Mouse (Mus musculus) embryonic facial prominence, embryonic 14.5 days (tissue): ENCODE measurements around the gene Sox5. TPM values are rescaled to one million over a fixed set of nuclear protein-coding genes. Genes with fewer than 3 reads are reported as not detected.

Source experiments
- ATAC-seq: fragments of 200-750 bp; cut with Nextera tagmentation; 2 replicates; pipeline ENCODE4 v1.8.0; 2017; ENCODE audit warnings: low read depth, moderate number of reproducible peaks, moderate TSS enrichment
- DNase-seq: peaks from one replicate; pipeline ENCODE4 v3.0.0-alpha.2; 2015; ENCODE audit warnings: low spot score
- H3K27ac ChIP-seq: fragments of 300-500 bp; sonication (generic); replicated peaks from 2 replicates; pipeline ENCODE4 v1.5.1; 2014; ENCODE audit warnings: low read depth, mild to moderate bottlenecking, low read length, moderate library complexity
- H3K27me3 ChIP-seq: fragments of 300-500 bp; sonication (generic); replicated peaks from 2 replicates; pipeline ENCODE4 v1.6.1; 2014; ENCODE audit warnings: low read length; ENCODE audit not compliant: control insufficient read depth, insufficient read depth
- H3K36me3 ChIP-seq: fragments of 300-500 bp; sonication (generic); 2 replicates; pipeline ENCODE4 v1.6.1; 2014; ENCODE audit warnings: low read length, mixed read lengths; ENCODE audit not compliant: control insufficient read depth, insufficient read depth
- H3K4me1 ChIP-seq: fragments of 300-500 bp; sonication (generic); 2 replicates; pipeline ENCODE4 v1.6.1; 2014; ENCODE audit warnings: antibody characterized with exemption, low read length; ENCODE audit not compliant: control insufficient read depth, insufficient read depth
- H3K4me2 ChIP-seq: fragments of 300-500 bp; sonication (generic); 2 replicates; pipeline ENCODE4 v1.6.1; 2014; ENCODE audit warnings: low read depth, mild to moderate bottlenecking, low read length, moderate library complexity, mixed read lengths
- H3K4me3 ChIP-seq: fragments of 300-500 bp; sonication (generic); 2 replicates; pipeline ENCODE4 v1.5.1; 2014; ENCODE audit warnings: low read depth, mild to moderate bottlenecking, low read length
- H3K9ac ChIP-seq: fragments of 300-500 bp; sonication (generic); 2 replicates; pipeline ENCODE4 v1.6.1; 2014; ENCODE audit warnings: low read depth, mild to moderate bottlenecking, low read length, moderate library complexity, mixed read lengths
- H3K9me3 ChIP-seq: fragments of 300-500 bp; sonication (generic); 2 replicates; pipeline ENCODE4 v1.6.1; 2016; ENCODE audit warnings: low read length; ENCODE audit not compliant: control insufficient read depth
- WGBS: fragments of 180-500 bp; shearing (Covaris S2); extraction: QIAGEN DNeasy Blood & Tissue Kit; methylation state at CpG from one replicate; pipeline ENCODE4 v1.1.7; 2014; 5-methylcytosine and 5-hydroxymethylcytosine counted together
- polyA plus RNA-seq: library from polyadenylated mRNA; unstranded; fragments of >200 nt; fragmentation: Nextera tagmentation; extraction: Ambion mirVana; gene quantifications from 2 replicates; pipeline ENCODE4 v1.2.1, GENCODE M21; 2014

Sox5 gene
- polyA plus RNA-seq, 1 experiment from 2014 or later: 10.8 TPM

- peak; percentile 73 for DNase-seq
- no peak overlapping the region for H3K9ac ChIP-seq
- no peaks in the 10 kb centered on the region for H3K36me3 ChIP-seq
- no peaks in the 10 kb centered on the region for H3K27me3 ChIP-seq
- no peaks in the 10 kb centered on the region for H3K9me3 ChIP-seq
- H3K4me1 ChIP-seq: peaks cover 6% of the 10 kb centered on the region; the same call in 1 of the 2 replicates
- peak; percentile 92 for ATAC-seq
- WGBS: 31% methylated on average over 5 of the region's 5 CpGs
- no peak overlapping the region for H3K27ac ChIP-seq
- no peak overlapping the region for H3K4me3 ChIP-seq
- H3K4me2 ChIP-seq: no peak overlapping the region
These were observed 300.9 kb downstream of the Sox5 start for GRCm38 (mm10) chr6:144480648-144481528.

- H3K9me3 ChIP-seq: no peaks in the 10 kb centered on the region
- 34% methylated on average over 4 of the region's 4 CpGs for WGBS
- DNase-seq (no peak), ATAC-seq (no peak)
- no peak overlapping the region for H3K27ac ChIP-seq
- no peaks in the 10 kb centered on the region for H3K36me3 ChIP-seq
- H3K27me3 ChIP-seq: no peaks in the 10 kb centered on the region
- no peak overlapping the region for H3K9ac ChIP-seq
- no peak overlapping the region for H3K4me2 ChIP-seq
- peaks cover 6% of the 10 kb centered on the region; the same call in 1 of the 2 replicates for H3K4me1 ChIP-seq
- no peak overlapping the region for H3K4me3 ChIP-seq
These were observed 301.9 kb downstream of the Sox5 start for GRCm38 (mm10) chr6:144479861-144480260.

DNA sequence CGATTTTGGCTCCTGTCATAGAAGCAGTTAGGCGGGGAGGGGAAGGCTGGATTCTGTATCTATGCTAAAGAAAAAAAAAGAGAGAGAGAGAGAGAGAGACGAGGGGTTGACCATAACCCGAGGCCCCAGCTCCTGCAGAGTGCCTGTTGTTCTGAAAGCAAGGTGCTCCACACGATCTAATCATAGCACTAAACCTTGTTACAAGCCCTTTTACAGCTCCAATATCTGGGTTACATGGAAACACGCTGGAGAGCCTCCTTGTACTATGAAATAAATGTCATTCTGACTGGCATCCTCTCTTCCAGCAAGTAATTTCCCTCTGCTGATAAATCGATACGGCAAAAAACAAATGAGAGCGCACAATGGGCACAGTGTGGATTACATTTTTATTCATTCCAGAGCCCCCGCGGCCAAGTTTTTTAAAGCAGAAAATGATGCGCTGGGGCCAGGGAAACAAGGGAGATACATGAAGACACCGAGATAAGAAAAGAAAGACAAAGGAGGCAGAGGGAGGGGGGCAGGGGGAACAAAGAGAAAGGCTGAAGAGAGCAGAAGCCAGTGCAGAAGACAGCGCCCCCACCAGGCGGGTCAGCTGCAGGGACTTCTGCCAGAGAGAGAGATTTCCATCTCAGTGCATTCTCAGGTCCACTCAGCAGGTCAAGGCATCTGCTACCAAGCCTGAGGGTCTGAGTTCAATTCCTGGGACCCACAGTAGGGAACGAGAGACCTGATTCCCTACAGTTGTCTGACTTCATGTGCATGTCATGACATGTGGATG is 304.3 kb downstream of the Sox5 start:
- H3K4me2 ChIP-seq: no peak overlapping the region
- no peaks in the 10 kb centered on the region for H3K9me3 ChIP-seq
- H3K9ac ChIP-seq: no peak overlapping the region
- 61% methylated on average over 16 of the region's 16 CpGs for WGBS
- H3K27me3 ChIP-seq: no peaks in the 10 kb centered on the region
- H3K4me1 ChIP-seq: peaks cover 6% of the 10 kb centered on the region; the same call in 1 of the 2 replicates
- no peak overlapping the region for H3K4me3 ChIP-seq
- DNase-seq (no peak), ATAC-seq (no peak)
- no peaks in the 10 kb centered on the region for H3K36me3 ChIP-seq
- no peak overlapping the region for H3K27ac ChIP-seq

DNA sequence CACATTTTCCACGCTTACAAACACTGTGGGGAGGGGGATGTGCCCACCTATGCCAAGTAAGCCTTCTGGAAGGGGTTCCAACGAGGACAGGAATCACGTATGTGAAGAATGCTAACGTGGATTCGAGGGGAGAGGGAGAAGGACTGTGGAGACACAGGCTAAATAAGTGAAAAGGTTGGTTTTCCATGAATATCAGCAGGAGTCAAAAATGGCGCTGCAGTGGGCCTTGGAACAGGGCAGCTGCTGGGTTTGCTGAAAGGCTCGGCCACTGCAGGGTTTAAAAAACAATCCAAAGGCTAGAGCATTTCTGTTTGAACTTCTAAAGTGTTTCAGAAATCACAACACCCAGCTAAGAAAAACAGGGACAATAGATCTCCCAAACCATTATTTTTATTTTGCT is 308.3 kb downstream of the Sox5 start:
- no peak overlapping the region for H3K27ac ChIP-seq
- no peaks in the 10 kb centered on the region for H3K27me3 ChIP-seq
- no peaks in the 10 kb centered on the region for H3K9me3 ChIP-seq
- DNase-seq (no peak), ATAC-seq (no peak)
- 0 out of 2 replicates have a peak, but pooled peaks cover 4% of the 10 kb centered on the region for H3K4me1 ChIP-seq
- H3K4me3 ChIP-seq: no peak overlapping the region
- 80% methylated on average over 7 of the region's 7 CpGs for WGBS
- no peaks in the 10 kb centered on the region for H3K36me3 ChIP-seq
- H3K4me2 ChIP-seq: no peak overlapping the region
- no peak overlapping the region for H3K9ac ChIP-seq

- no peak overlapping the region for H3K27ac ChIP-seq
- DNase-seq (no peak), ATAC-seq (no peak)
- no peaks in the 10 kb centered on the region for H3K9me3 ChIP-seq
- no peak overlapping the region for H3K9ac ChIP-seq
- 0 out of 2 replicates have a peak, but pooled peaks cover 2% of the 10 kb centered on the region for H3K4me1 ChIP-seq
- no peak overlapping the region for H3K4me2 ChIP-seq
- 78% methylated on average over 14 of the region's 14 CpGs for WGBS
- H3K36me3 ChIP-seq: no peaks in the 10 kb centered on the region
- no peaks in the 10 kb centered on the region for H3K27me3 ChIP-seq
- H3K4me3 ChIP-seq: no peak overlapping the region
These were observed 309.5 kb downstream of the Sox5 start for GRCm38 (mm10) chr6:144472089-144472900.

GRCm38 (mm10) chr6:144466711-144467110 is 315.1 kb downstream of the Sox5 start:
- DNase-seq (no peak), ATAC-seq (no peak)
- 55% methylated on average over 15 of the region's 15 CpGs for WGBS

DNA sequence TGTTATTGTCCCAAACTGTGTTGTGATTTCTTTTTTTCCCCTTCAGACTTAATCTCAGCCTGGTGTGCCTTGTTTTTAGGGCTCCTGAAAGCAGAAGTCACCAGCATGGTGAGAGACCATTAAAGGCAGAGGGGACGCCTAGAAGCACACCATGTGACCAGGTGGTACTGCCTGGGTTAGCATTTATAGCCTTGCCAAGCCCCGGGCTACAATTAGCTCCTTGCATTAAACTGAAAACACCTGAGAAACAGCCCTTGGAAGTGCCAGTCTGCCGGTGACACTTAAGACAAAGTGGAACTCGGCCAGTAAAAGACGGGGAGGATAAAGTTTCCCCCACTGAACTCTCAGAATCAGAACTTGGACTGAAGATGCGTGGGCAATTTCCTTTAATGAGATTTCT is 318.1 kb downstream of the Sox5 start:
- no peak overlapping the region for H3K27ac ChIP-seq
- H3K27me3 ChIP-seq: no peaks in the 10 kb centered on the region
- H3K9ac ChIP-seq: no peak overlapping the region
- ATAC-seq (no peak), DNase-seq (peak; percentile 20)
- WGBS: 54% methylated on average over 6 of the region's 6 CpGs
- H3K9me3 ChIP-seq: no peaks in the 10 kb centered on the region
- H3K4me3 ChIP-seq: no peak overlapping the region
- no peak overlapping the region for H3K4me2 ChIP-seq
- H3K4me1 ChIP-seq: 0 out of 2 replicates have a peak, but pooled peaks cover 3% of the 10 kb centered on the region
- H3K36me3 ChIP-seq: no peaks in the 10 kb centered on the region

More at GRCm38 (mm10) chr6:144466711-144467110, 315.1 kb downstream of the Sox5 start:
- Histone ChIP-seq H3K4me2 (no peak overlapping the region), H3K4me1 (0 out of 2 replicates have a peak, but pooled peaks cover 3% of the 10 kb centered on the region), H3K9me3 (no peaks in the 10 kb centered on the region), H3K36me3 (no peaks in the 10 kb centered on the region), H3K27me3 (no peaks in the 10 kb centered on the region), H3K27ac (no peak overlapping the region), H3K4me3 (no peak overlapping the region), H3K9ac (no peak overlapping the region)

GRCm38 (mm10) chr6:144463274-144463673 is 318.5 kb downstream of the Sox5 start:
- Histone ChIP-seq H3K27me3 (no peaks in the 10 kb centered on the region), H3K4me3 (no peak overlapping the region), H3K36me3 (no peaks in the 10 kb centered on the region), H3K27ac (no peak overlapping the region), H3K4me1 (0 out of 2 replicates have a peak, but pooled peaks cover 3% of the 10 kb centered on the region), H3K9ac (no peak overlapping the region), H3K9me3 (no peaks in the 10 kb centered on the region), H3K4me2 (no peak overlapping the region)
- 90% methylated on average over 5 of the region's 5 CpGs for WGBS
- no peak for DNase-seq
- ATAC-seq: no peak
